Mouse (Mus musculus) ovary, postnatal 14 days (tissue): Measurements from ENCODE around the gene Sephs1.
"Not testable (repeated sequence)": the region's sequence is repeated elsewhere in the genome, so short reads cannot be mapped to it uniquely, and the experiment has no call there.

Source experiments
- DNase-seq: peaks from one replicate; pipeline ENCODE4 v3.0.0; 2022; ENCODE audit warnings: low spot score

Sephs1 gene

GRCm38 (mm10) chr2:4907916-4908315 is 26.6 kb downstream of the Sephs1 start:
- no peak for DNase-seq

GRCm38 (mm10) chr2:4908771-4909315 is 27.5 kb downstream of the Sephs1 start:
- no peak for DNase-seq

- no peak for DNase-seq
These were observed 28.5 kb downstream of the Sephs1 start for GRCm38 (mm10) chr2:4909909-4910308.

- no peak for DNase-seq
These were observed 29.2 kb downstream of the Sephs1 start for GRCm38 (mm10) chr2:4910521-4910920.

GRCm38 (mm10) chr2:4913949-4914348 is 32.6 kb downstream of the Sephs1 start:
- no peak for DNase-seq

- DNase-seq, result no peak
These were observed 34.7 kb downstream of the Sephs1 start for GRCm38 (mm10) chr2:4916037-4916436.

- peak; percentile 42 for DNase-seq
These were observed 36.1 kb downstream of the Sephs1 start for GRCm38 (mm10) chr2:4917326-4918021.

GRCm38 (mm10) chr2:4918860-4919739 is 37.7 kb downstream of the Sephs1 start, which contains the start of gene Phyh:
TSS of gene Phyh (plus strand) at chr2:4919019.
- peak; percentile 69 for DNase-seq

- DNase-seq, result no peak
These were observed 39.7 kb downstream of the Sephs1 start for GRCm38 (mm10) chr2:4921019-4921418.

GRCm38 (mm10) chr2:4922476-4923164 is 41.3 kb downstream of the Sephs1 start:
- DNase-seq, result no peak

GRCm38 (mm10) chr2:4927391-4927790 is 46.0 kb downstream of the Sephs1 start:
- no peak for DNase-seq

- DNase-seq, result no peak
These were observed 47.9 kb downstream of the Sephs1 start for GRCm38 (mm10) chr2:4929230-4929629.

- no peak for DNase-seq
These were observed 53.2 kb downstream of the Sephs1 start for GRCm38 (mm10) chr2:4934516-4934915.

- DNase-seq, result no peak
These were observed 56.6 kb downstream of the Sephs1 start for GRCm38 (mm10) chr2:4937931-4938330.

GRCm38 (mm10) chr2:4940861-4941260 is 59.5 kb downstream of the Sephs1 start:
- no peak for DNase-seq

- not testable (repeated sequence) for DNase-seq
These were observed 68.3 kb downstream of the Sephs1 start for GRCm38 (mm10) chr2:4949691-4950090.

- no peak for DNase-seq
These were observed 69.6 kb downstream of the Sephs1 start for GRCm38 (mm10) chr2:4950986-4951385.

- no peak for DNase-seq
These were observed 72.9 kb downstream of the Sephs1 start for GRCm38 (mm10) chr2:4954216-4954760.

- no peak for DNase-seq
These were observed 76.7 kb downstream of the Sephs1 start for GRCm38 (mm10) chr2:4958039-4958438.
